Mouse (Mus musculus): ENCODE results near the gene Resf1. TPM values are rescaled to one million over a fixed set of nuclear protein-coding genes. Genes with fewer than 3 reads are reported as not detected.
"Not testable (repeated sequence)": the region's sequence is repeated elsewhere in the genome, so short reads cannot be mapped to it uniquely, and the experiment has no call there.

Resf1 gene
- total RNA-seq, 2 experiments from 2014 or later: 15.8 to 17.7 TPM

GRCm38 (mm10) chr6:149343802-149344201 is 34.6 kb downstream of the Resf1 start:
- no peak for DNase-seq (ENCODE audit: low spot score in 2 of 2)

GRCm38 (mm10) chr6:149344372-149344771 is 35.2 kb downstream of the Resf1 start:
- DNase-seq (ENCODE audit: low spot score in 2 of 2): no peak

DNA sequence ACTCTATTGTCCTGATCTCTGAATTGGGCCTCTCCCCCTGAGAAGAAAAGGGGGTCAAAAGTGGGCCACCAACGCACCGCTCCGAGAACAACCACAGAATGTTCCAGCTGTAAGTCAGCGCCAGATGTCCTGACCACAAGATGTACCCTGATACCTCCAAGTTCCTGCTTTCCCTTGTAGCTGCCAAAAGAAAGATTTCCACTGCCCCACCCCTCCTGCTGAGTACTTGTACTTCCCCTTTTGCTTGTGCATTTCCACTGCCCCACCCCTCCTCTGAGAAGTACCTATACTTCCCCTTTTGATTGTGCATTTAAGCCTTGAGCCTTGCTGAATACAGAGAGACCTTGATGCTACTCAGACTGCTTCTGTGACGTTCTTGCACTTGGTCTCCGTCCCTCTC is 39.0 kb downstream of the Resf1 start:
- DNase-seq (ENCODE audit: low spot score in 2 of 2): not testable (repeated sequence)

DNA sequence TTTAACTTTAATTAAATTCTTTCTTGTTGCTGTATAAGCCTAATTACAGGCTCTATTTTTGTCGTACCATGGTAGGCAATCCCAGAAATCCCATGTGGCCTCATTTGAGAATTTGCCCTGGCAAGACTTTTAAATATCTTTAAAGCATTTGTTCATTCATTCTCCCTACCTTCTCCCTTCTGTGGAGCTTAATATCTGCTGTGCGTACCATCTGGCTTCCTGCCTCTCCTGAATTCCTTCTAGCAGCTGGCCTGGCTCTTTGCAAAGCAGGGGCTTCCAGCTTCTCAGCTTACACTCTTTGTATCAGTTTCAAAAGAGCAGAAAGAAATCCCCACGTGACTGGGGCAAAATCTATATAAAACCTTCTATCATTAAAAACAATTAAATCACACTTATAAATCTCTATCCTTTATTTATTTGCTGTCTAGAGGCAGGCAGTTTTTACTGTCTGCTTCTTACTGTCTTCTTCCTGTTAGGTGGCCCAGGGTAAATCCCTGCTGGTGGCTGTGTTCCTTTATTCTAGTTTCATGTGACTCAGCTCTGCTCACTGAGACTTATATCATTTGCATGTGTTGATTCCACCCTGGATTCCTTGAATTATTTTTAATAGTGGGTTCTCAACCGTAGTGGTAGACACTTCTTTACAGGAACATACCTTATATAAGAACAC is 45.7 kb downstream of the Resf1 start:
- DNase-seq (ENCODE audit: low spot score in 2 of 2): no peak

GRCm38 (mm10) chr6:149355799-149356198 is 46.6 kb downstream of the Resf1 start:
- not testable (repeated sequence) for DNase-seq (ENCODE audit: low spot score in 2 of 2)

DNA sequence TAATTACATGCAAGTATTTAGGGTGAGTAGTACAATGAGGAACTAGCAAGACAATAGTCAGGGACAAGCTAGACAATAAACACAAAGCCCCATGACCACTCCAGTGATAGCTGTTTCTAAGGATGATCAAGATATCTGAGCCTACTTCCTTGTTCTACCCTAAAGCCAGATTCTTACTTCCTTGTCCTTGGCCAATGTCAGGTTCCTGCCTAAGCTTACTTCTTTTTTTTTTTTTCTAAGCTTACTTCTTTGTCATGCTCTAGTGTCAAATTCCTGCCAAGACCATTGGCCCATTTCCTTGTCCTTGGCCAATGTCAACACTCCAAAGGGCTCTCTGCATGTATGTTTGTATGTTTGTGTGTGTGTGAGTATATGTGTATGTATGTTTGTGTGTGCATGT is 47.9 kb downstream of the Resf1 start:
- no peak for DNase-seq (ENCODE audit: low spot score in 2 of 2)

DNA sequence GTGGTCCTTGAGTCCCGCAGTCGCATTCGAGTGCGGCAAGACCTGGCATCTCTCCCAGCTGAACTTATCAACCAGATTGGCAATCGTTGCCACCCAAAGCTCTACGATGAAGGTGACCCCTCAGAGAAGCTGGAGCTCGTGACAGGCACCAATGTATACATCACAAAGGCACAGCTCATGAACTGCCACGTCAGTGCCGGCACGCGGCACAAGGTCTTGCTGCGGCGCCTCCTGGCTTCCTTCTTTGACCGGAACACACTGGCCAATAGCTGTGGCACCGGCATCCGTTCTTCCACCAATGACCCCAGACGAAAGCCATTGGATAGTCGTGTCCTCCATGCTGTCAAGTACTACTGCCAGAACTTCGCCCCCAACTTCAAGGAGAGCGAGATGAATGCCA is 53.3 kb downstream of the Resf1 start:
- not testable (repeated sequence) for DNase-seq (ENCODE audit: low spot score in 2 of 2)

GRCm38 (mm10) chr6:149365975-149366374 is 56.8 kb downstream of the Resf1 start:
- DNase-seq (ENCODE audit: low spot score in 2 of 2): not testable (repeated sequence)

GRCm38 (mm10) chr6:149366403-149366802 is 57.2 kb downstream of the Resf1 start:
- DNase-seq (ENCODE audit: low spot score in 2 of 2): no peak

DNA sequence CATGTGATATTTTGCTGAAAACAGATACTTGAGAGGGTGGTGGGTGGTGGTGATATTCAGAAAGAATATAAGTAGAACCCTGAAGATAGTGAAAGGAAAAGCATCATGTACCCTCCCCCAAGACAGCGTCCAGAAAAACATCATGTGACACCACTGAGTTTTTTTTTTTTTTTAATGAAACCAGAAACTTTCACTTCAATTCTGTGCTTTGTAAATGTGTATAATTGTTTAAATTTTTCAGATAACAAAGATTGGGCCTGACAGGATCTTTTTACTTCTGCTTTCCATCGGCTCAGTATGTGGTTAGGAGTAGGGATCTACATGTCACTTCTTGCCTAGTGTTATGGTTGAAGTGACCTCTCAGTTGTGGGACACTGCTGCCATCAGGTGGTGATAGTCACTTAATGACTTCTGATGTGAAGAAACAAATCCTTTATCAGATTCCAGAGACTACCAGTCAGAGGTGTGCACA is 65.8 kb downstream of the Resf1 start:
- DNase-seq (ENCODE audit: low spot score in 2 of 2): peak; percentile 52 to 69

GRCm38 (mm10) chr6:149383531-149383930 is 74.3 kb downstream of the Resf1 start:
- no peak for DNase-seq (ENCODE audit: low spot score in 2 of 2)

Other genes with a start within 250 kb of the Resf1 start
- gene Dennd5b, start 207.7 kb upstream of the Resf1 start, total RNA-seq (2021): 10 to 100 TPM; 35.5 to 40.6 TPM
- not detected for gene Gm10203, start 179.2 kb upstream of the Resf1 start, total RNA-seq (2021)
- 1 to 10 TPM; 2.6 to 3.3 TPM for gene Etfbkmt, start 169.6 kb upstream of the Resf1 start, total RNA-seq (2021)
- 10 to 100 TPM; 39.8 to 41.7 TPM for gene Amn1, start 120.7 kb upstream of the Resf1 start, total RNA-seq (2021)
- gene Bicd1, start 99.5 kb downstream of the Resf1 start, total RNA-seq (2021): 10 to 100 TPM; 54.6 to 57.7 TPM